Mouse (Mus musculus): ENCODE measurements at regions not wholly inside any gene's neighbourhood (a gene's known extent, or its start where the extent isn't known, plus 50 kb on each side); places are given as distances from the start of the nearest gene placed in this dataset. TPM values are rescaled to one million over a fixed set of nuclear protein-coding genes. Genes with fewer than 3 reads are reported as not detected.

- peak overlapping the region; percentile 38; the same call in 1 of the 2 replicates for H3K27ac ChIP-seq (ENCODE audit: low read depth)
- no peak overlapping the region for H3K4me2 ChIP-seq (ENCODE audit: low read length)
- WGBS = 33% methylated on average over 4 of the region's 4 CpGs
- H3K36me3 ChIP-seq (ENCODE audit: control insufficient read depth, insufficient read depth, low read length) = no peaks in the 10 kb centered on the region
- no peaks in the 10 kb centered on the region for H3K9me3 ChIP-seq (ENCODE audit: control insufficient read depth, low read length)
- peaks cover 19% of the 10 kb centered on the region for H3K4me1 ChIP-seq (replicated peaks; ENCODE audit: control insufficient read depth, insufficient read depth, low read length)
- ATAC-seq (replicated peaks; ENCODE audit: low FRiP score, low TSS enrichment, low read depth) = no peak; the same call in 1 of the 2 replicates
- H3K9ac ChIP-seq (ENCODE audit: low read length) = no peak overlapping the region
- no peak overlapping the region for H3K4me3 ChIP-seq (ENCODE audit: low read depth, low read length)
- DNase-seq (ENCODE audit: low spot score) = no peak
- no peaks in the 10 kb centered on the region for H3K27me3 ChIP-seq (replicated peaks; ENCODE audit: control insufficient read depth, insufficient read depth, low read length)
Measured at GRCm38 (mm10) chr14:105377035-105377621, 118.8 kb downstream of the Ndfip2 start.

- H3K4me2 ChIP-seq (ENCODE audit: low read length) = no peak overlapping the region
- no peaks in the 10 kb centered on the region for H3K36me3 ChIP-seq (ENCODE audit: control insufficient read depth, insufficient read depth, low read length)
- H3K4me1 ChIP-seq (replicated peaks; ENCODE audit: control insufficient read depth, insufficient read depth, low read length) = no peaks in the 10 kb centered on the region
- DNase-seq (ENCODE audit: low spot score) (no peak), ATAC-seq (replicated peaks; ENCODE audit: low FRiP score, low TSS enrichment, low read depth) (no peak)
- H3K9me3 ChIP-seq (ENCODE audit: control insufficient read depth, low read length) = no peaks in the 10 kb centered on the region
- 64% methylated on average over 5 of the region's 5 CpGs for WGBS
- no peaks in the 10 kb centered on the region for H3K27me3 ChIP-seq (replicated peaks; ENCODE audit: control insufficient read depth, insufficient read depth, low read length)
- H3K9ac ChIP-seq (ENCODE audit: low read length) = no peak overlapping the region
- H3K4me3 ChIP-seq (ENCODE audit: low read depth, low read length) = no peak overlapping the region
- H3K27ac ChIP-seq (ENCODE audit: low read depth) = no peak overlapping the region
Measured at GRCm38 (mm10) chr14:105369637-105370435, 111.5 kb downstream of the Ndfip2 start.

GRCm38 (mm10) chr14:105360530-105360929 lies 102.2 kb downstream of the Ndfip2 start:
- no peak overlapping the region for H3K4me3 ChIP-seq (ENCODE audit: low read depth, low read length)
- no peak overlapping the region for H3K4me2 ChIP-seq (ENCODE audit: low read length)
- no peak overlapping the region for H3K9ac ChIP-seq (ENCODE audit: low read length)
- H3K36me3 ChIP-seq (ENCODE audit: control insufficient read depth, insufficient read depth, low read length) = no peaks in the 10 kb centered on the region
- no peaks in the 10 kb centered on the region for H3K27me3 ChIP-seq (replicated peaks; ENCODE audit: control insufficient read depth, insufficient read depth, low read length)
- ATAC-seq (replicated peaks; ENCODE audit: low FRiP score, low TSS enrichment, low read depth) = no peak
- no peaks in the 10 kb centered on the region for H3K9me3 ChIP-seq (ENCODE audit: control insufficient read depth, low read length)
- H3K27ac ChIP-seq (ENCODE audit: low read depth) = no peak overlapping the region
- 58% methylated on average over 6 of the region's 6 CpGs for WGBS
- H3K4me1 ChIP-seq (replicated peaks; ENCODE audit: control insufficient read depth, insufficient read depth, low read length) = no peaks in the 10 kb centered on the region
- no peak for DNase-seq (ENCODE audit: low spot score)

- no peak for DNase-seq (ENCODE audit: low spot score)
- H3K4me2 ChIP-seq (ENCODE audit: low read length) = no peak overlapping the region
- no peak overlapping the region for H3K9ac ChIP-seq (ENCODE audit: low read length)
- H3K27ac ChIP-seq (ENCODE audit: low read depth) = no peak overlapping the region
- no peaks in the 10 kb centered on the region for H3K4me1 ChIP-seq (replicated peaks; ENCODE audit: control insufficient read depth, insufficient read depth, low read length)
- H3K4me3 ChIP-seq (ENCODE audit: low read depth, low read length) = no peak overlapping the region
- no peaks in the 10 kb centered on the region for H3K27me3 ChIP-seq (replicated peaks; ENCODE audit: control insufficient read depth, insufficient read depth, low read length)
- no peak for ATAC-seq (replicated peaks; ENCODE audit: low FRiP score, low TSS enrichment, low read depth)
- WGBS = 77% methylated on average over 3 of the region's 3 CpGs
- no peaks in the 10 kb centered on the region for H3K36me3 ChIP-seq (ENCODE audit: control insufficient read depth, insufficient read depth, low read length)
- H3K9me3 ChIP-seq (ENCODE audit: control insufficient read depth, low read length) = no peaks in the 10 kb centered on the region
Measured at GRCm38 (mm10) chr14:105359829-105360228, 101.5 kb downstream of the Ndfip2 start.

Small RNA genes lying in the stretch of these regions (microRNA-seq; reads per million reads assigned to microRNA genes)
- gene Gm22406 = not detected
- not detected for gene Mir6390
